Mouse (Mus musculus) mature B cell (primary cell): ENCODE results near the gene Nelfb.

Experiments used
- in situ Hi-C: fragments of 300-500 bp; cut with MboI; formaldehyde crosslinking; loops from 2 replicates; pipeline ENCODE4 v1.14.3; 2019

Gene Nelfb

DNA sequence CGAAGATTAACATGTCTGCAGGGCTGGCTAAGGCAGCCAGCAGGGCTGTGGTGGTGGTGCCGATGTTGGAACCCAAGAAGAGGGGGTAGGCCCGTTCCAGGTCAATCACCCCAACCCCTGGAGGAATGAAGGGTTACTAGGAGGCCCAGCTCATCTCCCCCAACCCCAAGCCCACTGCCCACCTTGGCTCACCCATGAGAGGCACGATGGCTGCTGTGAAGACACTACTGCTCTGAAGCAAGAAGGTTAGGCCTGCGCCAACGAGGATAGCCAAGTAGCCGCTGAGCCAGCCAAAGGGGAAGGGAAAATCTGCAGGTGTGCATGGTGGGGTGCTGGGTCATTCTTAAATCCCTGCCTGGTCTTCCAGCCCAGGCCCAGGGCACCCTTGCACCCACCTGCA, 19.3 kb upstream of the Nelfb start:
- in situ Hi-C loops, result no loop called here

DNA sequence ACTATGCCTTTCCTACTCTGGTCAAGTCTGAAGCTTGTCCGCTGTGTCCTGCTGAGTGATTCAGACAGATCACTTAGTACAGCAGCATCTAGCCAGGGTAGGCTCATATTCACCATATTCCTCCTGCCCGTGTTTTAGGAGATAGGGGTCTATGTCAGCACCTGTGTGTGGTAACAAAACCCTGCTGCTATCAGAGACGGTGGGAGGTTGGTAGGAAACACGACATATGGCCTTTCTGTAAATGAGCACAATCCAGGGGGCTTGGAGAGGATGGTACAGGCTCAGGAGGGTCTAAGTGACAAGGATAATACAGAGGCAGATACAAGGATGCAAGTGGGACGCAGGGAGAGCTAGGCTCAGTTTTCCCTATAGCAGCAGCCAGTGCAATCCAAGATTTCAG, 18.3 kb upstream of the Nelfb start:
- in situ Hi-C loops, result no loop called here

DNA sequence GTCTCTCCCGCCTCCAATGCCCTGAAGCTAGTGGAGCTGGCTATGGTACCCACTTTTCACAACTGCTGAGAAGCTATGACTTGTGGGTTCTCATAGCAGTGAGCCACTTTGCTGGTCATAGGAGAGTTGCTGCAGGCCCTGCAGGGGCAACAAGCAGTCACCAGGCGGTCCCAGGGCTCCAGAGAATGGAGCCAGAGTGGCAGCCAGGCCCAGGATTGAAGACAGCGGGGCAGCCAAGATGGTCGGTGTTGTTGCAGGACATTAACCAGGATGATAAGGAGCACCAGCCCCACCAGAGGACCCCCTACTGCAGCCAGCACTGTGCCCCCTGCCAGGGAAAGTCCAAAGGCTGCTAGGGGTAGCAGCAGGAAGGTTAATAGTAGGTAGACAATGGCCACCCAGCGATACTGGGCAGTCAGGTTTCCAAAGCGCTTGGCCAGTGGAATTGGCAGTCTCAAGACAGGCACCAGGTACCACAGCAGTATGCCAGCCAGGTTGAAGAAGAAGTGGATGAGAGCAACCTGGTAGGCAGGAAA, 17.8 kb upstream of the Nelfb start:
- in situ Hi-C loops, result no loop called here

DNA sequence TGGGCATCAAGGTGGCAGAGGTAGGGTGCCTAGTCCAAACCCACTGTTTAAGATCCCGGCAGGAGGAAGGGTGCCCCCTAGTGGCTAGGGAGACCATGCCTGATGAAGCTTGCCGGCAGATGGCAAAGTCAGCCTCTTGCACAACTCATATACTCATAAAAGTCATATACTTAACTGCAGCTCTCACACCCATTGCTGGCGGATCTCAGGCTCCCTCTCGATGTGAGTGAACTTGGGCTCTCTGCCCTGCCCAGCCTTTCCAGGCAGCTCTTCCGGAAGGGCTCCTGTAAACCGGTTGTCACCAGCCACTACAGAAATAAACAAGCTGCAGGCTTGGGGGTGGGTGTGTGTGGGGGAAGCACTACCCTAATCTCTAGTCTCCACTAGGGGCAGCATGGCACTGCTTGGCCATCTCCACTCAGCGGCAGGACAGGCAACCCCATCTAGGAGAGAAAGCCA, 17.2 kb upstream of the Nelfb start:
- in situ Hi-C loops, result no loop called here

DNA sequence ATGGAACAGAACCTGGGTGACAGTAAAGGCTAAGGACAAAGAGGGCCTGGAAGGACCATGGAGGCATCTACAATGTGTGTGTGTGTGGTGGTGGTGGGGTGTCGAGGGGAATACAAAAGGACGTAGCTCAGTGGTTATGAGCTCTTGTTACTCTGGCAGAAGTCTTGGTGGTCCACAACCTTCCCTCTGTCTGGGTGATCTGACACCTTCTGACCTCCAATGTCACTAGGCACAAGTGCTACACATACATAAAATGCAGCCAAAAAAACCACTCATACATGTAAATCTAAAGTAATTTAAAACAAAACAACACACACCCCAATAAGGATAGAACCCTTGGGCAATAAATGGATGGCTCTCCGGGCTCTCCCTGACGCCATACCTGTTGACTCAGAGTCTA, 16.1 kb upstream of the Nelfb start:
- in situ Hi-C loops, result no loop called here

DNA sequence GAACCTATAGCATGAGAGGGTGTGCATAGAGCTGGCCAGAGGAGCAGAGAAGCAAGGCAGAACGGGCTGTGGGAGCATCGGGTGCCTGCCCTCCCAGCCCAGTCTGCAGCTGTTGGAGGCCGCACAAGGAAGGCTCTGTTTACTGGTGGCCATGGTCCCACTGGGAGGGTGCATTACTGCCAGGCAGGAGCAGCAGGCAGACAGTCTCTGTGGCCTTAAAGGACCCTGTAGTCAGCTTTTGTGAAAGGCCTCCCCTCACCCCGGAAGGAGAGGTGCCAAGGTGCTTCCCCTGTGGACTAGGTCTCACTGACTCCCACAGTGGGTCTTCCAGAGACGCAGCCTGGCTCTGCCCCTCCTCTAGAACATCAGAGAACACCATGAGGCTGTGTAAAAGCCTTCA, 15.6 kb upstream of the Nelfb start:
- in situ Hi-C loops, result no loop called here

DNA sequence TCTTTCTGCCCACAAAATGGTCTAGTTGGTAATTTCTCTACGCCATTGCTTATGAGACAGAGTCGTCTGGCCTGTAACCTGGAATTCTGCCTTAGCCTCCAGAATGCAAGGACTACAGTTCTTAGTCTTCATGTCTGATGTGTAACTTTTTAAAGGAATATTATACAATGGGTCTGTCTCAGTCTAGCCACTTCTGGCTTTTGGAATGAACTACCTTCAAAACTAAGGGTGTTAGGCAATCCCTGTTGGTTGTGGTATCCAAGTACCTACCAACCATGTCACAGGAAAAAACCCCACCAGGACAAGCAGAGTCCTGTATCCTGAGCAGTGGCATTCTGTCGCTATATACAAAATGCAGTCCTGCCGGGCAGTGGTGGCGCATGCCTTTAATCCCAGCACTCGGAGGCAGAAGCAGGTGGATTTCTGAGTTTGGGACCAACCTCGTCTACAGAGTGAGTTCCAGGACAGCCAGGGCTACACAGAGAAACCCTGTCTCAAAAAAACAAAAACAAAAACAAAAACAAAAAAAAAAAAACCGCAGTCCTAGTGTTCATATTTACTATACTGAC, 14.6 kb upstream of the Nelfb start:
- in situ Hi-C loops, result no loop called here

DNA sequence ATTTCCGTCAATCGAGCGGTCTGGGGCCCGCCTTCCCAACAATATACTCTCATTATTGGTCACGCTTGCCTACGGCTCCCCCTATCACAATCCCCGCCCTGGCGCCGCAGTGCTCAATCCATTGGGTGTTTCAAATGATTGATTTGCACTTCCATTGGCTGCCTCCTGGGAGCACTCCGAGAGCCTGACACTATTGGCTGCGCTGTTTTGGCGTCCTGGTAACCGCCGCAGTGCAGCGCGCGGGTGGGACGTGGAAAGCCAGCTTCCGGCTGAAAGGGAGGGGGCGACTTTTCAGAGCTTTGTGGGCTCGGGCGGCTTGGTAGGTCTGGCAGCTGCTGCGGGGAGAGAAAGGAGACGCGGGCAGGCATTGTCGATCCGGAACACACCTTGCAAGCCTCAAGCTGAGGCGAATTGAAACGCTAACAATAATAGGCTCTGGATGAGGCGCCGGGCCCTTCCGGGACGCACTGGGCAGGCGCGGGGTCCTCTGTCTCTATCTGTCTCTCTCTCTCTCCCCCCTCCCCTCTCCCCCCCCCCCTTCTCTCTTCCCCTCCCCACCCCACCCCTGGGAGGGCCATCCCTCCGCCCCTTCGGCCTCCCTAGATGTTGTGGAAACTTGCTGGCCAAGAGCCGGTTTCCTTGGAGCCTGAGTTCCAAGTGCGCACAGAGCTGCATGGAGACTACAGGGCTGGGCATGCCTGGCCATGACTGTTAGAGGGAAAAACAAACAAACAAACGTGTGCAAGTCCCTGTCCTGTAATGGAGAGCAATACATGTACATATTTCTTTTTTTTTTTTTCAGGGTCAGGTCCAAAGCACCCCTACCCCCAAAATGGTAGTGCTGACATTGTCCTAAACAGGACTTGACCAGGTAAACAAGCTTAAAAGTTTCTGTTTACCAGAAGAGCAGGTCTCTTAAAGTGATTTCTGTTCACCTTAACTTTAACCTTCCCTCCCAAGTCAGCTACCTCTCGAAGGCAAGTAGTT, 13.8 kb upstream of the Nelfb start:
- in situ Hi-C loops, result no loop called here

DNA sequence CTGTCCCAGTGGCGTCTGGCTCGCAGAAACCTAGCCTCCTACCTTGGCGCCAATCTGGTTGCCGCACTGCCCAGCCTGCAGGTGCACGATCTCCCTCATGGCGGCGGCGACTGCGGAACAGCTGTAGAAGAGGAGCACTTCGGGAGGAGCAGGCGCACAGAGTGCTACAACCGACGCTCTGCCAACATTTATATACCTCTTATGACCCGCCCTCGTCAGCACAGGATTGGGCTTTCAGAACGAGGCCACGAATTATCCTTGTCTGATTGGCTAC, 13.1 kb upstream of the Nelfb start, which contains the start of gene Tubb4b:
TSS of gene Tubb4b (minus strand) at position 211 of the 274 bp plus-strand sequence.
- in situ Hi-C loops, result no loop called here

DNA sequence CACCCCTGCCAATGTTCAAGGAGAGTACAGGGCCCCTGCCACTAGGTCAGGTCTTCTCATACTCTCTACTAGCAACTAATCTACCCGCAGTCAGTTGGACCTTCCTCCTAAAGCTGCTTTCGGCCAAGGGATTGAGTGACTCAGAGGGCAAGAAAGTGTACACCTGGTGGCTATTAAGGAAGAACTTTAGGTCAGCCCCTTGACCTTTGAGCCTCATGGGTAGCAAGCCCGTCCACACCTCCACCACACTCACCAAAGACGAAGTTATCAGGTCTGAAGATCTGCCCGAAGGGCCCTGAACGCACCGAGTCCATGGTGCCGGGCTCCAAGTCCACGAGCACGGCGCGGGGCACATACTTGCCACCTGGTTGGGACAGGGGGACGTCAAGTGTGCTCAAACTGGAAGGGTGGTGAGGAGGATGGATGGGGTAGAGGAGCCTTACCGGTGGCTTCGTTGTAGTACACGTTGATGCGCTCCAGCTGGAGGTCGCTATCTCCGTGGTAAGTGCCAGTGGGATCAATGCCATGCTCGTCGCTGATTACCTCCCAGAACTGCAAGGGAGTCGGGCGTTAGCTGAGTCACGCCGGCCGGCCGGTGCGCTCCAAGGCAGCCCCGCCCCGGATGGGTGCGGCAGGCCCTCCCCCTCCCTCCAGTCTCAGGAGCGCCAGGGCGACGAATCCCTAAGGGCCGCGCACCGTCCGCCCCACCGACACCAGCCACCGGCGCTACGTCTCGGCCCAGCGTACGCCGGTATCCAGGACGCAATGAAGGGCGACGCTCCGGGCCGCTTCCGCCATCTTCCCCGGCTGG, 12.6 kb upstream of the Nelfb start:
- in situ Hi-C loops, result no loop called here

DNA sequence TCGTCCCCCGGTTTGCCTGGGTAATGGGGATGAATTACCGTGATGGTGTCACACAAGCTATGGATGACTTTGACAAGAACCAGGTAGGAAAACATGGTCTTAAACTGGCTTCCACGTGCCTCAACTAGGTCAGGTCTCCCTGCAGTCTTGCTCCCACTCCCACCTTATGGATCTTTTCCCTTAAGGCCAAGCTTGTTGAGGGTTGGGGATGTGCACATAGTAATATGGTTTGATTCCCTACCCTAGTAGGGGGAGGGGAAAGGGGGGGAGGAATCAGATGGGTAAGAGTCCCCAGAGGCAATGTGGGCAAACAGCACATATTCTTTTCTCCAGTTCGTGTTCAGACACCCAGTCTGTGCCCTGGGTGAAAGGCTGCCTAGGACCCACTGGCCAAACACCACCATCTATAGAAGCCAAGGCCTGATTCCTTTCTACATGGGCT, 10.1 kb upstream of the Nelfb start:
- in situ Hi-C loops, result no loop called here

DNA sequence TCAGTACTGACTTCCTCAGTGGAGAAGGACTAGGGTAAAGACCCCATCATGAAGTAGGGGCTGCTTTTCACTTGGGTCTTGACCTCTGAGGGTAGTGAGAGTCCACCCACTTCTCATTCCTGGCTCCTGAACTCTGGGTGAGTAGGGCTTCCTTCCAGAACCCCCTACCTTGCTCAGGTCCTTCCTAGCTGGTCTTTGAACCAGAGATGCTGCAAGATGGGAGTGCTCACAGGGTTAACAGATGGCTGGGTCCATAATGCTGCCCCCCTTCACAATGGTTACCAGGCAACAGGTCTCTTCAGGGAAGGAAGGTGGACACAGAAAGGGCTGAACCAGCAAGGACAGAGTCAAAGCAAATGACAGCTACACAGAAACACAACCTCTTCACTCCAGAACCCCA, 7.2 kb upstream of the Nelfb start, which contains the start of gene Fam166a:
TSS of gene Fam166a (plus strand) at position 301 of the 400 bp plus-strand sequence.
- in situ Hi-C loops, result no loop called here

DNA sequence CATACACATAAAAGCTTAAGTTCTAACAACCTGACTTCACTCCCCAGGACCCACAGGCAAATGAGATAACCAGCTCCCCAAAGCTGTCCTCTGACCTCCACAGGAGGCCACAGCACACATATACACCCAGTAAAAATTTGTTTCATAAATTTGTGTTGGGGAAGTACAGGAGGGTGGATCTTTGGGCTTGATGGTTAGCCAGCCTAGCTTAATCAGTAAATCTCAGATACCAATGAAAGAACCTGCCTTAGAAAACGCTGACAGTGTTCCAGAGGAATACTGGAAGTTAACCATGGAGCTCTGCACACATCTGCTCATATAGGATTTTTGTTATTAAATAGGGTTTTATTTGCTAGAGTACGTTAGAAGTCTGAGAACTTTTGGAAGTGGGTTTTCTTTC, 6.4 kb upstream of the Nelfb start:
- in situ Hi-C loops, result no loop called here

DNA sequence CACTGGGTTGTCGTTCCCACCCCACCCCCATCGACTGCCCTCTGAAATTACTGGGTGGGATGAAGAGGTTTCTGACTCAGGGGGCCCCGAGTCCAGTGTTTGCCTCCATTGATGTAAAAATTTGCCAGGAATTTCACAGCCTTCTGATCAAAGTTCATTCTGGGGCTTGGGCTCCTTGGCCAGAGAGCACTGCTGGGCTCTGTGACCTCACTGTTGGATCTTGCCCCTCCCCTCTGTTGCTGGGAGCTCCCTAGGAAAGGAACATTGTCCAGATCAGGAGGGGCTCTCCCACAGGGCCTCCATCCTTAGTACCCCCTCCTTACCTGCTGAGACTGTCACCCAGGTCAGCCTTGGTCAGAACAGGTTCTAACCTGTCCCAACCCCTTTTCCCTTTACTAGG, 3.2 kb upstream of the Nelfb start, which contains the start of gene Stpg3:
TSS of gene Stpg3 (minus strand) at position 194 of the 400 bp plus-strand sequence.
- in situ Hi-C loops, result no loop called here

DNA sequence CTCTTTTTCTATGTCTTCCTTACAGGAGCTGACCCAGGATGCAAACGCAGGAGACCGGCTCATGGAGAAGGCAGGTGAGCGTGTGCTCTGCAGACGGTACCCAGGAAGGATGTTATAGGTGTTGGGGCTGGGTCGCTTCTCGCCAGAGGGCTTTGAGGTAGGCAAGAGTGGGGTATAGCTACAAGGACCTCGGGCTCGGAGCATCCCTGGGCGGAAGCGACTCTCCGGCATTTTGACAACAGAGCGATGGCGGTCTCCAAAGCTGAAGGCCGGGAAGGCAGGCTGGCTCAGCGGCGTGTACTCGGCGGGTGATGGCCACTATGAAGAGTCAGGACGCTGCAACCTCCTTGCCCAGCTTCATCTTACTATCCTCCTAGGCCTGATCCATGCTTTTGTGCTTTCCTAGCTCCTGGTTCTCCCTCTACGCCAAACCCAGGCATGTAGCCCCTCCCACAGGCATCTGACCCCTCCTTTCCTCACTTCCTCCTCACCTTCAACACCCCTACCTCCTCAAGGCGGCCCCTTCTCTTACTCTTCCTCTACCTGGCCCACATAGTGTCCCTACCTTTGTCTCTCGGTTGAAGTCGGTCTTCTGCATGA, 2.1 kb upstream of the Nelfb start:
- in situ Hi-C loops, result no loop called here

DNA sequence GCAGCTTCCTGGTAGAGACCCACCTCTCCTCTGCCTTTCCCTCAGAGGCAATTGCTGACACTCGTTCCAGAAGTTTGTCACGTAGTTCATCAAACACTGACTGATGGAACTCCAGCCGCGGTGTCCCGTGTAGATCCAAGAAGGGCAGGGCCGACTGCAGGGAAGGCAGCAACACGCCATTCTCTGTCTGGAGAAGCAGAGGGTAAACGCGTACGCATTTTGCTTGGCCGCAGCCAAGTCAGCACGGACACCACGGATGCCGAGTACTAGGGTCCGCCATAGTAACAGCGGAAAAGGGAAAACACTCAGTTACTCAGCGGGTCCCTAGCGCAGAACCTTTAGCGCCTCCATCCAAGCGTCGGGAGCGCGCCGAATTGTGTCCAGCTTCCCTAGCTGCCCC, 603 bp downstream of the Nelfb start:
- in situ Hi-C loops, result no loop called here

DNA sequence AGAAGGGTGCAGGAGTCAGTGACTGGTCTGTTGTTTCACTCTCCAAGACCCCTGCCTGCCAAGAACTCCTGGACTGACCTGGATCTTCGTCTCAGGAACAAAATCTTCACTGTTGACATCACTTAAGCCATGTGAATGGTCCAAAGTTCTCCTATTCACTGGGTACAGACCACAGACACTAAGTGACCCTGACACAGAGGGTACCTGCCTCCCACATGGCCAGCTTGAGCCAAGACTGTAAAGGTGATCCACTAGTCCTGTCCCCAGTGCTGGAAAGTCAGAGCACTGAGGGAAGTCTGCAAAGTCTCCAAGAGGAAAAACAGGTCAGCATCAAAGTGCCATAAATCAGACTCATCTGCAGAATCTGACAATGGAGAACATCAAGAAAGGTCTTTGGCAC, 3.7 kb downstream of the Nelfb start:
- in situ Hi-C loops, result no loop called here

DNA sequence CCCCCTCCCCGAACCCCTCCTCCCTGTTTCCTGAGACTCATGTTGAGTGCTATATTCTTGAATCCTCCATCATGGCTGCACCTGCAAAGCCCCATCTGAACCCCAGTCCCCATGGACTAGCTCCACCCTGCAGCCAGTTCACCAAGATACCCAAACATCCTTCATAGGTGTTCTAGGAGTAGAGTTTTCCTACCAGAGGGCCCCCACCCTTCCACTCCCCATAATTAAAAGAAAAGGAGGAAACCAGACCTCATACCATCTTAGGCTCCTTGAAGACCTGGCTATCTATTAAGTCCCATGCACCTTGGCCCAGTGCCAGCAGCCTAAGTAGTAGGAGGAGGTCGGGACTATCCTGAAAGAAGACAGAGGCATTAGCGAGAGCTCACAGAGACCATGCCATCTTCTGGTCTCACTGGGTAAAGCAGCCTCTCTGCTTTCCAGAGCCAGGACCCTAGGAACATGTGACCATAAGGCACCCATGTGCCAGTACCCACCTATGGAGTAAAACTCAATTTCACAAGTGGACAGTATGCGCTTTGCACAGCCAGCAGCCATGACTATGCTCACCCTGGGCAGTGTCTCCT, 7.6 kb downstream of the Nelfb start:
- in situ Hi-C loops, result no loop called here

DNA sequence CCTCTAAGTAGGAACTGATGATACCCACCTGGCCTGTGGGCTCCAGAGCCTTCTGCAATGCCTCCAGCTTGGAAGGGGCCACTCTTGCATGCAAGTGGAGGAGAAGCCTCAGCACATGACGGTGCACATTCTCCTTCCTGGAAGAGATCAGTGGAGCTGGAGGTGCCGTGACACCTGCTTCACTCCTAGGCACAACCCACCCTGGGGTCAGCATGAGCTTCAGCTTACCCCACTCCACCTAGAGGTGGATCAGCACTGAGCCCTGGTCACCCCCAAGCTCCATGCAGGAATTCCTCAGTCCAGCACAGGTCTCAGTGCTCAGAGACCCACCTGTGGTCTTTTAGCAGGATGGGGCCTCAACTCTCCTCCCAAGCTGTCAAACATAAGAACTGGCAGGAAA, 10.7 kb downstream of the Nelfb start:
- in situ Hi-C loops, result no loop called here

DNA sequence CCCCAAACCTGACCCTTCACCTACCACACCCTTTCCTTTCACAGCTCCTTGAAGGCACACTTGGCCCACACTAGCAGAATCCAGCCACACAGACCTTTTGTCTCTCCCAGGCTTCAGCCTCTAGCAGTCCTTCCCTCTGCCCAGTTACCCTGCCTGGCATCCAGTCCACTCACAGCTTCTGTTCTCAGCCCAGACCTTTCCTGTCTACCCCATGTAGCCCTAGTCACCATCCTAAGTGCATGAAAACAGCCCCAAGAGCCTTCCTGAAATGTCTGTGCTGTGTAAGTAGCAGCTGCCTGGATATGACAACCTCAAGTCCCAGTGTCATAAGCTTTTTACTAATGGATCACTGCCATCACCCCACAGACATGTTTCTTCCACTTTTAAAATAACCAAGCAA, 13.3 kb downstream of the Nelfb start:
- in situ Hi-C loops, result no loop called here

DNA sequence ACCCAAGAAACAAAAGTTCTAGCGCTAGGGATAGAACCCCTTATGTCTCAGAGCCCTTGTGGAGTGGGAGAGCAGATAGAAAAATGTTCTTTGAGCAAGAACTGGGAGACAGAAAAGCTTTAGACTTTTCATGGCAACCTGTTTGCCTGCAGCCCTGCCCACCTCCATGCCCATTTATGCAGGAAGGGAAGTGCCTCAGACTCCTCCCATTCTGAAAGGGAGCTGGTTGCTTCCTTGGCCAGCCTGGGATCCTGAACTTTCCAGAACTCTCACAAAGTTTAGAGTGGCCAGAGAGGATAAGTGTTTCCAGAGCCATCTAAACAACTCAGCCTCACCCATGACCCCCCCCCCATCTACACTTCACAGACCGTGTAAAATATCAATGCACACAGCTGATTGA, 14.1 kb downstream of the Nelfb start:
- in situ Hi-C loops, result no loop called here
